Mouse (Mus musculus) heart, adult 18-20 months (tissue): ENCODE results near the gene Tax1bp1. TPM values are rescaled to one million over a fixed set of nuclear protein-coding genes. Genes with fewer than 3 reads are reported as not detected.

Experiments
- DNase-seq, 2 experiments: peaks; one replicate each; pipeline ENCODE4 v3.0.0; 2021 to 2022; ENCODE audit warnings: mixed read lengths in 1 of 2
- total RNA-seq, 2 experiments: library from RNA; stranded (reverse); gene quantifications; 2 replicates each; pipeline ENCODE4 v1.2.3; 2021

The Tax1bp1 gene
- total RNA-seq, 2 experiments from 2014 or later = 102 to 120 TPM

DNA sequence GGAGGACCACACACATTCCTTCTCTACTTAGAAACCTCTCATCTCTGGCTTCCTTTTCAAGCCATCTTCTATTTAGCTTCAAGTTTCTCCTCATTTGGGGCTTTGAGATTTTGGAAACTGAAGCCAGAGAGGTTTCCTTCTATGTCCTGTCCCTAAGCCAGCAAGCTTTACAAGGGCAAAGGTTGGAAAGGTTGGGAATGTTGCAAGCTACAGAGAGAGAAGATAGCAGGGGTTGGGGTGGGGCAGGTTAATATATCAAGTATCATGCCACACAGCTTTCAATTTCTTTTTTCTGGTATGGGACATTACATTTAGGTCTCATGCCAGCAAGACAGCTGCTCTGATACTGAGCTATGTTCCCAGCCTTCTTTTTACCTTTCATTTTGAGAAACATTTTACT lies 8.2 kb upstream of the Tax1bp1 start:
- no peak for DNase-seq

GRCm38 (mm10) chr6:52707815-52708214 lies 5.7 kb upstream of the Tax1bp1 start:
- no peak for DNase-seq

GRCm38 (mm10) chr6:52712563-52712962 lies 966 bp upstream of the Tax1bp1 start:
- no peak for DNase-seq

GRCm38 (mm10) chr6:52713897-52714509 lies 474 bp downstream of the Tax1bp1 start:
- peak; percentile 85 to 88 for DNase-seq

DNA sequence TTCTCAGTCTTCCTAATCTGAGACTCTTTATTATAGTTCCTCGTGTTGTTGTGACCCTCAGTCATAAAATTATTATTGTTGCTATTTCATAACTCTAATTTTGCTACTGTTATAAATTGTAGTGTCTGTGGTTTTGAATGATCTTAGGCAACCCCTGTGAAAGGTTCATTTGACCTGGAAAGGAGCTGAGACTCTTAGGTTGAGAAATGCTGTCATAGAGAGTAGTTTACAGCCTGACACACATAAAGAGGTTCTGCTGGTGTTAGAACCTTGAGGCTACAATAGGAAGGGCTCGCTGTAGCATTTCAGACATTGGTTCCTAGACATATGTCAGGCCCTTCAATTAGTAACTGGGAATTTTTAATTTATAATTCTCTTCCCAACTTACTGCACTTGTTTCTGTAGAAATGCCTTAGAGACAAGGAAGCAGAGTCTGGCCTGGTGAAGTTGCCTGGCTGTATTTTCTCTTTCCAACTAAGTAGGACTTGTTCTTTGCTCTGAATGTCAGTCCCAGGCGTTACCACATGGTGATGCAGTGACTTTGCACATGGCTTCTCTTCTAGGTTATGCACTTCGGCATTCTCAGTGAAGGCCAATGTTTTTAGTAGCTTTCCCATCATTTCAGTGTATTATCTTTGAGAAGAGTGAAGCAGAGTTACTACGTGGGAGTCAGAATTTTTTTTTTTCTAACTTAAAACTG lies 4.1 kb downstream of the Tax1bp1 start:
- DNase-seq = no peak

- peak; percentile 56 to 86 for DNase-seq
Observed at GRCm38 (mm10) chr6:52724805-52725439, 11.4 kb downstream of the Tax1bp1 start.

GRCm38 (mm10) chr6:52730338-52730737 lies 16.8 kb downstream of the Tax1bp1 start:
- peak in 1 of 2 experiments; percentile 12 for DNase-seq

DNA sequence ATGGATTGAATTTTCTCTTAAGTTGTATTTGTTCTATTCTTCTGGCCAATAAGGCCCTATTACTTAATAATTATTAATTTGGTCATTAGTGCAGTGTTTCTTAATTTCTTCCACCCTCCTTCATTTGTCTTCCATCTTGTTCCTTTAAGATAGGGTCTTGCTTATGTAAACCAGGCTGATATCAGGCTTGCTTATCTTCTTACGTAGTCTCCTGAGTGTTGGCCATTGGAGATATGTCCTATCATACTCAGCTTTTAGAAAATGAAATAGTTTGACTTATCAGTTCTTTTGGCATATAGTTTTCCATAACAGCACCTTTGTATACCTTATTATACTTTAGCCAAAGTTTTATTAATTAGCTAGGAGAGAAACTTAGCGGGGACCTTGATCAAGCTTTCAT lies 21.1 kb downstream of the Tax1bp1 start:
- no peak for DNase-seq

DNA sequence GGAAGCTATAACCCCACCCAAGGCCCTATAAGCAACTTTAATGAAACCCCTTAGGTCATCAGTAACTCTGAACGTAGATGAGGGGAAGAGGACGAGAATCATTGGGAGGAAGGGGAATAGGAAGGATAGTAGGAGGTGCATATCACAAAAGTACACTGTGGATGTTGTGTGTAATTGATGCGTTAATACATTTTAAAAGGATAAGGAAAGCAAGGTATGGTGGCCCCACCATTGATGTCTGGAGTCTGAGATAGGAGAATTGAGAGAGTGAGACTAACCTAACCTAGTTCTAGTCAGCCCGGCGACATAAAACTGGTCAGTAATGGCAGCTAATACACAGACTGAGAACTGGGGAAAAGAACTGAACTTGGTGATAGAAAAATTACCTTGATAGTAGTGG lies 39.3 kb downstream of the Tax1bp1 start:
- DNase-seq = no peak

DNA sequence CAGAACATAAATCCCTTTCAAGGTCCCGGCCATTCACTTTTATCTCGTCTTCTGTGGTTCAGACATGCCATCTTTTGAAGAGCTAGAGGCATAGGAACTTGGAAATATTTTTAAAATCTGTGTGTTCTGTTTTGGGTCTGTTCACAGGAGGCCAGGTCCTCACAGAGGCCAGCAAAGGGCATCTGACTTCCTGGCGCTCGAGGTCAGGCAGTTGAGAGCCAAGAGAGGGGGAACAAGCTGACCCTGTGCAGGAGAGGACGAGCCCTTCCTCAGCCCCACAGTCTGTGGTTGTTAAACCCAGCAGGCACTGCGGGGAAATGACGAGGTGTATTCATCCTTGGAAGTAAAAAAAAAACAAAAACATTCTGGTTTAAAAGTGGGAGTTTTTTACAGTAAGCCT lies 51.7 kb downstream of the Tax1bp1 start:
- DNase-seq = no peak

- no peak for DNase-seq
Observed at GRCm38 (mm10) chr6:52770789-52771188, 57.3 kb downstream of the Tax1bp1 start.

DNA sequence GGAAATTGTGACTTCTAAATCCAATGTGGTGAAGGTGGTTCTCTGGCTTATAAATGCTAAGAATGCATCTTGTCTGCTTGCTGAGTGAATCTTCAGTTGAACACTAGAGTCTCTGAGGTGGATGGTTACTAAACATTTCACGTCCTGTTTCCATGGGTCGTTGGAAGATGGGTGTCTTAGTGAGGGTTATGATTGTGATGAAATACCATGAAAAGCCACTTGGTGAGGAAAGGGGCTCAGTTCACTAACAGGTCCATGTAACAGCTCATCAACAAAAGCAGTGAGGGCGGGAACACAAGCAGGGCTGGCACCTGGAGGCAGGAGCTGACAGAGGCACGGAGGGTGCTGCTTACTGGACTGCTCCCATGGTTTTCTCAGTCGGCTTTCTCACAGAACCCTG lies 59.6 kb downstream of the Tax1bp1 start:
- no peak for DNase-seq

GRCm38 (mm10) chr6:52775350-52775749 lies 61.8 kb downstream of the Tax1bp1 start:
- no peak for DNase-seq

GRCm38 (mm10) chr6:52775956-52776355 lies 62.4 kb downstream of the Tax1bp1 start:
- no peak for DNase-seq

- no peak for DNase-seq
Observed at GRCm38 (mm10) chr6:52777034-52777433, 63.5 kb downstream of the Tax1bp1 start.

DNA sequence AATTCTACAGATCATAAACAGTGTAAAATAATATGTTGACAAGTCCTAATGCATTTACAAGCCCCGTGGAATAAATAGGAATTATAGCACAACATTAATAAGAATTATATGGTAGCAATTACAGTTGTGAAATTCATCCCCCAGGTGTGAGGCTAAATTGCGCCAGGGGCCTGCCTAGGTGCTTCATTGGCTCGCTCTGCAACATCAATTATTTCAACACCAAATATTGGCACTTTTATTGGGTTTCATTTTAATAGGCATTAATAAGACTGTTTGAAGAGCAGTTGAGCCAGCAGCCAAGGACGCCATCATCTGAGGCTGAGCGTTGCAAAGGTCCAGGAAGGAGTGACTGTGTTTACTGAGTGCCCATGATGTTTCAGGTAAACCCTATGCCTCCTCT lies 65.0 kb downstream of the Tax1bp1 start:
- no peak for DNase-seq

GRCm38 (mm10) chr6:52779546-52779945 lies 66.0 kb downstream of the Tax1bp1 start:
- no peak for DNase-seq

GRCm38 (mm10) chr6:52790316-52790715 lies 76.8 kb downstream of the Tax1bp1 start:
- no peak for DNase-seq

DNA sequence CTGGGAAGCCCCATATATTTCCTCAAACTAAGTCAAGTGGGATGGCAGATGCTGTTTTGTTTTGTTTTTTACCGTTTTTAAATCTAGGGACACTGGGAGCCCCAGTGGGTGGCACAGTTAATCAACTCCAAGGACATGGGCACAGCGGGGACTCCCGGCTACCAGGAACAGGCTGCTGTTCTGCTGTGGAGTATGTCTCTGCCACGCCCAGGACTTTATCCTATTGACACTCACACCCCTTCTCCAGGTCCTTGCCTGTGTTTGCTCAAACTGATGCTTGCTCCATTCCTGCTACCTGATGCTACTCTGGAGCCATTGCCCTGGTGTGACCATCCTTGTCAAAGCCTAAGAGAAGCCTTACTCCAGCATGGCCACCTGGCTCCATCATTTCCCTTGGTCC lies 77.3 kb downstream of the Tax1bp1 start:
- DNase-seq = no peak

GRCm38 (mm10) chr6:52792455-52792854 lies 78.9 kb downstream of the Tax1bp1 start:
- peak in 1 of 2 experiments; percentile 19 for DNase-seq

DNA sequence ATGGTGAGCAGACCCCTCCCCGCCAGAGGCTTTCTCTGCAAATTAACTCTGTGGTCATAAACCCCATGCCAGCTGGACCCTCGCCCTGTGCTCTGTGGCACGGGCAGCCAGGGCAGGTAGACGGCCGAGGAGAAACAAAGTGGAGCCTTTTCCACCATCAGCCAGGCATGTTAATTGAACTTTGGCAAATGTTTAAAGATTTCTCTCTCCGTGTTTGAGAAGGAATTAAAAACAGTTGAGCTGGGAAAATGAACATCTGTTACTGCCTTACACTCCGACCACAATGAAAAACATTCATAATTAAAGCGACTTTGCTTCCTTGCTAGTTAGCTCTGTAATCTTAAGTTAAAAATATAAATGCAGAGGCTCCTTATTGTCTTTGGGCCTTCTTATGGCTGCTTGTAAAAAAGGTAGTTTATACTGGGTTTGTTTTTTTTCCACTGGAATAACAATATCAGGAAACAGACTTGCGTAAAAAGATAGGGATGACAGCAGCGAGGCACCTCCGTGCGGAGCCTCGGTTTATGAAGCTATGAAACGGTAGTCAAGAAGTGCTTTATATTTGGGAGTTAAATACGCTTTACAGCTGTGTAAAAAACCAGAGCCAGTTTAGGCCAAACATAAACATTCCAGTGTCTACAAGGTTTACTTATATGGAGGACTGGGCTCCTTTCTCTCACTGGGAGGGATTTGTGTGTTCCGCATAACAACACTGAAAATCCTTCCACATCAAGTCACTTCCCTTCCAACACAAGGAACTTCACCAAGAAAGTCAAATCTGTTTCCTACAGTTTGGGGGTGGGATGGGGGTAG lies 81.7 kb downstream of the Tax1bp1 start:
- no peak for DNase-seq

DNA sequence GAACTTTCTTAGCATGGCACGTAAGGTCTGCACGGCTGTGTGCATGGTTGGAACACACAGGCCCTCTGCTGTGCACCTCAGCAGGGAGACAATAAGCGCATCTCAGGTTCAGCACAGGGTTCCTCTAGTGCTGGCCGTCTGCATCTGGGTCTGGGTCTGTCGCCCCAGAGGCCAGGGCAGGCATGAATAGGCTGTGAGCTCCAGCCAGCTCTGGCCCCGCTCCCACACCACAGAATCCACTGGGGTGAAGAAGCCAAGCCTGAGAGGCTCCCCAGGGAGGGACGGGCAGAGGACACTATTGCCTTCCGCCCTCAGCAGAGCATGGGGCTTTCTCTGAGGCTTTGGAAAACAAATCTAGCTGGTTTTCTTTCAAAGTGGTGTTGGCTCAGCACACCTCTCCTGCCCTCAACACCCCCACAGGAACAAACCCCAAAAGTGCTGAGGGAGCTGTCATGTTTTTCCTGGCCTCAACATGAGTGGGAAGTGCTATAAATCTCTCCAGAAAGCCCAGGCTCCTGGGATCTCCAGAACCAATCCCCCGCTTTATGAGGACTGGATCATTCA lies 82.6 kb downstream of the Tax1bp1 start:
- DNase-seq = peak in 1 of 2 experiments; percentile 31
